Mouse (Mus musculus): ENCODE measurements around the gene Clec12a.

Gene Clec12a

GRCm38 (mm10) chr6:129380454-129380853, 38.0 kb downstream of the Clec12a start:
- WGBS = 52% methylated on average over 4 of the region's 4 CpGs

GRCm38 (mm10) chr6:129381736-129382135, 39.2 kb downstream of the Clec12a start:
- 85% methylated on average over 1 of the region's 1 CpGs for WGBS

GRCm38 (mm10) chr6:129383466-129383865, 41.0 kb downstream of the Clec12a start:
- WGBS = 74% methylated on average over 3 of the region's 3 CpGs

DNA sequence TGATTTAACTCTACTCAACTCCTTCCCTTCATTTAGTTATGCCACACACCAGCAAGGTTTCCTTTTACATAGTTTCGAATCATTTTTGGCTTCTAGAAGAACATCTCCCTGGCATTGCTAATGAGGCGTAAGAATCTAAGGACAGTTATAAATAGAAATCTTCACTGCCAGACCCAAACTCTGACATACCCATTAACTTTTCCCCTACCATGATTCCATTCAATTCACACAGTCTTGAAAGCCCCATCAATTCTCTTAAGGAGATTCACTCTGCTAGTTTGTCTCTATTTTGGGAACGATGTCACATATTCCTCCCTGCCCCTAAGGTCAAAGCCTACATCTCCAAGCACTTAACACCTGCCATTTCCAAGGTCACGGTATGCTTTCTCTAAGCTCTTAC, 42.5 kb downstream of the Clec12a start:
- WGBS = 64% methylated on average over 4 of the region's 4 CpGs

DNA sequence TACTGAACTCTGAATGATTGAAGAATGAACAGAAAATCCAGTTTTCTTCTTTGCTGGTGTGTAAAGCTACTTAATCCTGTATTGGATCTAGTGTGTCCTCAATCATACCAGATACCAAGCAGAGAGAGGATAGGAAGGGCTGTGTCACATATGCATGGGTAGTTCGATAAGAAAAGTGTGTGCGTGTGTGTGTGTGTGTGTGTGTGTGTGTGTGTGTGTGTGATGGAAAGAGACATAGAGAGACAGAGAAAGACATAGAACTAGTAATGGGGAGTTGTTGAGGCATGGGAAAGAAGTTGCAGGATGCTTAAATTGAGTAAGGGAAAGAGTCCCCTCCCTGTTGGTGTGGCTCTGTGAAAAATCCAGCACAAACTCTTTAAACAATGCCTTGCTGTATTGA, 43.3 kb downstream of the Clec12a start, which contains the start of gene Clec12b:
Gene Clec12b, minus strand, starts transcription at position 101 of the 400 bp plus-strand sequence.
- WGBS = 85% methylated on average over 2 of the region's 2 CpGs

- 21% methylated on average over 2 of the region's 2 CpGs for WGBS
Measured at GRCm38 (mm10) chr6:129393087-129393720, 50.7 kb downstream of the Clec12a start.

DNA sequence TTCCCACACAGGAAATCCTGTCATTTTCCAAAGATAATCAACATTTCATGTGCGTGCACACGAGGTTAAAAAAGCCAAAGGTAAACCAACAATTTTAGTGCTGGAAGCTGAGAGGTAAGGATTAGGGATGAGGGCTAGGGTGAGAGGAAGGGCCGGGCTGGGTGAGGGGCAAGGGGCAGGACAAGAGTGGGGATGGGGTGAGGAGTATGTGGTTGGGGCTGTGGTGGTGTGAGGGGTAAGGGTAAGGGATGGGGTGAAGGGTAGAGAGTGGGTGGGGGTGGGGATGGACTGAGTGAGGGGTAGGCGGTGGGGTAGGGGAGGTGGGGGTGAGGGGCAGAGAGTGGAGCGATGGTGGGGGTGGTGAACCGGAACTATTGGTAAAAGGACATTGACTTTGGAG, 51.2 kb downstream of the Clec12a start:
- 81% methylated on average over 6 of the region's 6 CpGs for WGBS

DNA sequence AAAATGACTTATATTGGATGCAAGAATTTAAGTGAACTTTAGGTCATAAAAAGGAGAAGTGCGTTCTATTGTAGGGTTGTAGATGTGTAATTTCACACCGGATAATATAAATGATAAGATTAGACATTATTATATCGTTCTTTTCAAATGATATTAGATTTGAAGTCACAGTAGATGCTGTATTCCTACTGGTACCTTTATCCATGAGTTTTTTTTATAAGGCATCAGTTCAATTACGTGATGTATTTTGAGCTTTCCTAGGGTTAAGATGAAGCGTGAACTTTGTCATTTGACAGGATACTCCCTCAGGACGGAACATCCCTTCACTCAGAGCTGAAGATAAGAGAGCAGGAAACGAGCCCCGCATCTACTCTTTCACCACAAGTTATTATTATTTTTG, 54.5 kb downstream of the Clec12a start, which contains the start of gene Clec1b:
Gene Clec1b, plus strand, starts transcription at position 301 of the 400 bp plus-strand sequence.
- 89% methylated on average over 8 of the region's 8 CpGs for WGBS

- 63% methylated on average over 6 of the region's 6 CpGs for WGBS
Measured at GRCm38 (mm10) chr6:129399945-129400344, 57.5 kb downstream of the Clec12a start.

GRCm38 (mm10) chr6:129402404-129402803, 59.9 kb downstream of the Clec12a start:
- 83% methylated on average over 2 of the region's 2 CpGs for WGBS

- WGBS = 84% methylated on average over 6 of the region's 6 CpGs
Measured at GRCm38 (mm10) chr6:129403391-129403790, 60.9 kb downstream of the Clec12a start.

DNA sequence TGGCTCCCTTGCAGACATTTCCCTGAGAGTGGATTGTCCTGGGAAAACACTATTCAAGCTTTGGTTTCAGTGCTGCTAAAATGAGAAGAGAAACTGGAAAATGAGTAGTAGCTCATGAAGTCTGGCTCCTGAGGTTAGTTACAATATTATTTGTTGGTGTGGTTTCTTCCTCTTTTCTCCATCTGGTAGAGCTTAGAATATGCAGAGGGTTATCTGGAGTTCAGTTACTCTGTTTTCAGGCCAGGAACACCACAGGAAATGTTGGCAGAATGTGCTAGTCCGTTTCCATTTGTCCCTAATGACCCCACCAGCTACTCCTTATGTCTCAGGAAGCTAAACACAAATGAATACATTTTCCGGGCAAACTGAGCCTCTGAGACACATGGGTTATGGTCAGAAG, 64.8 kb downstream of the Clec12a start:
- WGBS = 54% methylated on average over 2 of the region's 2 CpGs

- WGBS = 95% methylated on average over 2 of the region's 2 CpGs
Measured at GRCm38 (mm10) chr6:129408562-129408961, 66.1 kb downstream of the Clec12a start, which contains the start of gene Clec9a. Gene Clec9a, plus strand, starts transcription at chr6:129408862.

GRCm38 (mm10) chr6:129414177-129414576, 71.7 kb downstream of the Clec12a start:
- WGBS = 90% methylated on average over 1 of the region's 1 CpGs

Data from cerebral cortex, adult 2 months (tissue).